Mouse (Mus musculus): ENCODE data around the gene Catsperb.
"Not testable (repeated sequence)": the region's sequence is repeated elsewhere in the genome, so short reads cannot be mapped to it uniquely, and the experiment has no call there.

The Catsperb gene

GRCm38 (mm10) chr12:101404353-101404752 is at the start of gene Catsperb:
Gene Catsperb, plus strand, starts transcription at chr12:101404653.
- DNase-seq (ENCODE audit: low spot score) = not testable (repeated sequence)

DNA sequence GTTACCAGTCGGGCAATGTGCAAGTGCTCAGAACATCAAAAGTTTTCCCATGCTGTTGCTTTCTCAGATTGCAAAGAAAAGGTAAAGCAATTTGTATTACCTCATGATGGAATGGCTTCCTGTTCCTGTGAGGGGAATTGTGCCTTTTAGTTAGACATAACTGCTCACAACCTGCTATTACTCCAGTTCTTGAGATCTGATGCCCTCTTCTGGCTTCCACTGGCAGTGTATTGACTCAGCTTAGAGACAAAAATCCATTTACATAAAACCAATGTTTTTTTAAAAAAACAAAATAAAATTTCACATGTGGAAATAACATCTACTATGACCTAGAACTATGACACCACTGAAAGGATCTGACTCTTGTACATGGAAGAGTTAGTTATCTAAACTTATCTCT is 43.0 kb upstream of the Catsperb start:
- DNase-seq (ENCODE audit: low spot score) = peak; percentile 35

- not testable (repeated sequence) for DNase-seq (ENCODE audit: low spot score)
Measured at GRCm38 (mm10) chr12:101381460-101381859, 23.0 kb upstream of the Catsperb start.

DNA sequence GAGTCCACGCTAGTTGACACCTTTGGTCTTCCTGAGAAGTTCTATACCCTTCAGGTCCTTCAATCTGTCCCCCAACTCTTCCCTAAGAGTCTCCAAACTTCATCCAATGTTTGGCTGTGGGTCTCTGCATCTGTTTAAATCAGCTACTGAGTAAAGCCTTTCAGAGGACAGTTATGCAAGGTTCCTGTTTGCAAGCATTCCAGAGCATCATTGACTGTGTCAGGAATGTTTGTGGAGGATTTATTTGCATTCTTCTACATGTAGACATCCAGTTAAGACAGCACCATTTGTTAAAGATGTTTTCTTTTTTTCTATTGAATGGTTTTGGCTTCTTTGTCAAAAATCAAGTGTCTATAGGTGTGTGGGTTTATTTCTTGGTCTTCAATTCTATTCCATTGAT is 21.7 kb downstream of the Catsperb start:
- no peak for DNase-seq (ENCODE audit: low spot score)

GRCm38 (mm10) chr12:101462051-101462450 is 57.6 kb downstream of the Catsperb start:
- no peak for DNase-seq (ENCODE audit: low spot score)

DNA sequence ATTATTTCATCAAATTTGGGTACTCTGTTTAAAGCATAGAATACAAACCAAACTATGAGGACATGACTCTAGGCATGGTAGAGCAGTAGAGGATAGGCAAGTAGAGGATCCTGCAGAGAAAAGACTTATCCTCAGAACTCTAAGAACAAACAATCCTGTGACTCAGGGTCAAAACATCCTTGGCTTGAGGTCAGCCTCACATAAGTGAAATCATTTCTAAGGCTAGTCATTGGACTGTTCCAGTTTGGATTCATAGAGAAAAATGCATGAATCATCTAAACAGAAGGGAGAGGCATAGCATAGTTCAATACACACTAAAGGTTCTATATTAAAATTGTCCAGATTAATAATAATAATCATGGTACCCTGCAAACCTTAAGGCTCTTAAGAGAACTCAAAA is 79.1 kb downstream of the Catsperb start:
- DNase-seq (ENCODE audit: low spot score) = no peak

DNA sequence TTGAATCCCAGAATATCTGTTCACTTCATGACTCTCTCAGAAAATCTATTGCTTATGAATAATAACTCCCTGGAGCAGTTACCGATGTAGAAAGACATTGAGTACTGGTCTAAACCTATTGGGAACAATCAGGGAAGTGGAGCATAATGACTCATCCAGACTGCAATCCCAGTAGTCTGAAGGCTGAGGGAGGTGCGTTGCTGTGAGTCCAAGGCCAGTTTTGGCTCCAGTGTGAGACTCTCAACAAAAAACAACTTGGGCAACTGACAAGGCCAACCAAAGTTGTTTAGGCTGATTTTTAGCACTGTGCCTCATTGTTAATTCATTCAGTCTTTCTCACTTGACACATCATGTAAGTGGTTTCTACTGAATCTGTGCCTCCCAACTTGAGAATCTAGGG is 106.9 kb downstream of the Catsperb start:
- DNase-seq (ENCODE audit: low spot score) = peak; percentile 4

- DNase-seq (ENCODE audit: low spot score) = peak; percentile 14
Measured at GRCm38 (mm10) chr12:101606622-101607021, 202.2 kb downstream of the Catsperb start.

DNA sequence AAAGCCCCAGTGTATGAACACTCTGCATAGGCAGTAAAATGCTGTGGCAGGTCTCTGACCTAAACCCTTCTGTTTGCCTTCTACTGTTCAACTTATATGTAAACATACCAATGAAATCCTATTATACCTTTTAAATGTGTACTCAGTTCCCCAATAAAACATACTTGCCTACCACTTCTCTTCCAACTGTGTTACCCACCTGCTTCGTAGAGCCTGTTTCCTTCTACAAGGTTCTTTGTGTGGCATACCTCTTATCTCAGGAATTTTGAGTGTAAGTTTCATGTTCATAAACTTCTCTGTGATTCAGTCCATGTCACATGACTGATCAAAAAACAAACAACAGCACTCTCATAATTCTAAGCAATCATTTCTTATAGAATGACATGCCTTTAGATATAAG is 228.7 kb downstream of the Catsperb start:
- DNase-seq (ENCODE audit: low spot score) = no peak

GRCm38 (mm10) chr12:101667502-101667901 is 263.0 kb downstream of the Catsperb start:
- DNase-seq (ENCODE audit: low spot score) = no peak

Data from adipocyte (in vitro differentiated cells).